Mouse (Mus musculus) c-Kit-positive CD71-negative TER-119-negative erythroid progenitor cells, embryonic 14.5 days (primary cell): Measurements from ENCODE around the gene Mmgt1.

ENCODE experiments used
- DNase-seq: peaks from one replicate; pipeline ENCODE4 v3.0.0-alpha.2; 2013; ENCODE audit warnings: low read depth

The Mmgt1 gene

DNA sequence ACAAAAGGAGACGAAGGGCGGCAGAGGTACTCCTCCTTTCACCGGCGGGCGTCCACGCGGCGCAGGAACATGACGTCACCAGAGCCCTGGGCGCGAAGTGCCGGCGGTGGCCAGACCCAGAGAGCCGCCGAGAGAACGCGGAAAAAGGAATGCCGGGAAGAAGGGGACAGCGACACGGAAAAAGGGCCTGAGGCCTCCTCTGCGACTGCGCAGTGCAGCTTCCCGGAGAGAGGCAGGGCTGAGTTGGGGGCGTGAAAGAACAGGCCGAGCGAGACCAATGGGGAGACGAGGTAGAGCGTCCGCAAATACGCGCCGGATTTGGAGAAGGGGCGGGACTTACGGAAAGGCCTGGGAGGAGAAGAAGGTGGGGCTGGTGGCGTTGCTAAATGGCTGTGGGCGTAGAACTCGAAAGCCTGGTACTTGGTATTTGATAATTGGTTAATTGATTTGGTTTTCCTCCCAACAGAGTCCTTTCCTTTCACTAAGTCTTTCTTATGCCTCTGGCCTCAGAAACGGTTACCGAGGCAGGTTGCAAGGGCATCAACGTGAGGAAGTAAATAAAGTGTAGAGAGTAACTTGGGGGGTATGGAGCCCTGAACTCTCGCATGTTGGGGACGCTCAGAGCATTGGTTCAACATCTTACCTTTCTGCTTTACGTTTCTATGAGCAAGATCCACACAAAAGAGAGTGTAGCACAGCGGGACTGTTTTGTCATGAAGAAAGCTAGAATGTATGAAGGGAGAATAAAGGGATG, at the start of gene Mmgt1:
TSS of gene Mmgt1 (minus strand) at position 183 of the 754 bp plus-strand sequence.
- peak; percentile 81 for DNase-seq

DNA sequence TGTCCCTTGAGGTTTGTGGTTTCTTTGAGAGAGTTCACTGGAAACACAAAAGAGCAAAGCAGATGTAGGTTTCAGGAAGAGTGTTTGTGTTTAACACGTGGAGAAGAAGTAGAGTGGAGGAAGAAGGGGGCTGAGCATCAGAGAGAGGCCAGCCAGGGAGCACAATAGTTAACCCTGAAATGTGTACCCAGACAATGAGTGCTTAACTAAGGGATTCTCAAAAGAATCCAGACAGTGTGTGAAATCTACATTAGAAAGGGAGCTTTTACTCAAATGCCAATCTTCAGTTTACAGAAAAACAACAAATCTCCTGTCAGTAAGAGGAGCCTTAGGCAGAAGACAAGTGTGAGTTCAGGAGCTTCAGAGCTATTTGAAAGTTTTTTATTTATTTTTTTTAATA, 42.2 kb upstream of the Mmgt1 start:
- no peak for DNase-seq

DNA sequence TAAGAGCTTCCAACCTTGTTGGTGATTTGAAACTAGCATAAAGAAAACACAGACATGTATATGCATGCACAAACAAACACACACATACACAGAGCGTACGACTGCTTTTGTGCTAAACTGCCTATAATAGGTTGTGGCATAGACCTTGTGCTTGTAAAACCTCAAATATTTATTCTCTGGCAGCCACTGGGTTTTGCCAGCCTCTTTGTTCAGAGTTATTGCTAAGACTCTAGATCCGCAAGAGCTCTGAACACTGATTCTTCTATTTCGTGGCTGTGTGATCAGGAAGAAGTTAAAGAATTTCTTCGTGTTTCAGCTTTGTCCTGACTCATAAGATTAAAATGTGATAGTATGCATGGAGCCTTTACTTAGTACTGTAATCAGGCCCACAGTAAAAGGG, 38.3 kb upstream of the Mmgt1 start:
- no peak for DNase-seq

DNA sequence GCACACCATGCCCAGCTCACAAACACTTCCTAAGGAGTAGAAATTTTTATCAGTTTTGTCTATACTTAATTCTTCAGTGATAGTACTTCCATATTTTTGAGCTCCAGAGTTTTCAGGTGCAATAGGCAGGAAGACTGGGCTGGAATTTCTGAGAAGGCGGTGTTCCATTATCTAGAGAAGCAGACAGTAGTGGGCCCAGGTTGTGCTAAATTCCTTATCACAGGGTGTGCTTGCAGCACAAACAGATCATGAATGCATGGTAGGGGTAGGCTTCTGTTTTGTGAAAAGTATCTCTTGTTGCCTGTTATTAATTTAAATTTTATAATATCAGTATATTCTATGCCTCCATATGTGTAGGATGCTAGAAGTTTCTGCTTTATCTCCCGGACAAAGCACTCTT, 17.4 kb upstream of the Mmgt1 start:
- no peak for DNase-seq

DNA sequence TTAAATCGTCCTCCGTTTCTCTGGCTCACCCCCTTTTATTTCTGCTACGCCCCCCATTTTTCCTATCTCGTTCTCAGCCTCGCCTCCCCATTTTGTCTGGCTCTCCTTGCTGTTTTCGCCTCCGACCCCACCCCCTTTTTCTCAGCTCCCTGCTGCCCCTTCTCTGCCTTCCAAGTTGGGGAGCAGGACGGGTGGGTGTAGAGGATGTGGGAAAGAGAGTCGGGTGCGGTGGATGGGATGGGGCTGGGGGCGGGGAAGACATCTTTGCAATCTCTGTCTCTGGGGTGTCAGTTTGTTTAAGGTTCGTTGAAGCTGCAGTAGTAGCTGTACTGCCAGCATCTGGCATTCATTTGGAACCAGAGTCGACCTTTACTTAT, 12.4 kb upstream of the Mmgt1 start:
- DNase-seq, result no peak

DNA sequence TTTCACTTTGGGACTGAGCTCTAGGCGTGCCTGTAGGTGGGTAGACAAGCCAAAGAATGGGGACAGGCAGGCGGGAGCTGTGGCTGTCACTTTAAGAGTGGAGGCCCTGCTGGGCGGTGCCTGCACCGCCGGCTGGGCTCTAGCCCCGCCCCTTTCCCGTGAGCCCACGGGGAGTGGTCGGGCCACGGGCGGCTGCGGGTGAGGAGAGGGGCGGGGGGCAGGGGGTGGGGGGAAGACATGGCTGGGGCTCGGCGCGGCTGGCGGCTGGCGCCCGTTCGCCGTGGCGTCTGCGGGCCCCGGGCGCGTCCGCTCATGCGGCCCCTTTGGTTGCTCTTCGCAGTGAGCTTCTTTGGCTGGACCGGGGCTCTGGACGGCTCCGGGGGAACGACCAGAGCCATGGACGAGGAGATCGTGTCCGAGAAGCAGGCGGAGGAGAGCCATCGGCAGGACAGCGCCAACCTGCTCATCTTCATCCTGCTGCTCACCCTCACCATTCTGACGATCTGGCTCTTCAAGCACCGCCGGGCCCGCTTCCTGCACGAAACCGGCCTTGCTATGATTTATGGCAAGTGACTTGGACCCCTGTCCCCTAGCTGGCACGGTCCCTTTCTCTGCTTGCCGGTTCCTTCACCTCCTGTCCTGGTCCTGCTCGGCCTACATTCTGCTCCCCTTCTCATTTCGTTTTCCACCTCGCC, 11.9 kb upstream of the Mmgt1 start, which contains the start of gene Slc9a6:
TSS of gene Slc9a6 (plus strand) at position 135 of the 695 bp plus-strand sequence.
- DNase-seq, result peak; percentile 54

DNA sequence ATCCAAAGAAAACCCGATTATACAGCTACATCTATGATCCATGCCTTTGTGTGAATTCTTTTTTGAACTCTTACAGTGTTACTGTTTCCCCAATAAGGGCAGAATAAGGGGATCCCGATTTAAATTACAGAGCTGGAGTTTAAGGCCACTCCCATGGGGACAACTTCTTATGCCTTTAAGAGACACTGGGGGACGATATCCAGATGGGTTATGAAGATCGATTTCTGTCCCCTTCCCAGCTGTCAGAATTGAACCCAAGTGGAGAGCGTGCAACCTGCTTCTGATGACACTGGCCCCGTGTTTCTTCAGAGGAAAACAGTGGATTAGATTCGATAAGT, 11.4 kb upstream of the Mmgt1 start:
- no peak for DNase-seq

DNA sequence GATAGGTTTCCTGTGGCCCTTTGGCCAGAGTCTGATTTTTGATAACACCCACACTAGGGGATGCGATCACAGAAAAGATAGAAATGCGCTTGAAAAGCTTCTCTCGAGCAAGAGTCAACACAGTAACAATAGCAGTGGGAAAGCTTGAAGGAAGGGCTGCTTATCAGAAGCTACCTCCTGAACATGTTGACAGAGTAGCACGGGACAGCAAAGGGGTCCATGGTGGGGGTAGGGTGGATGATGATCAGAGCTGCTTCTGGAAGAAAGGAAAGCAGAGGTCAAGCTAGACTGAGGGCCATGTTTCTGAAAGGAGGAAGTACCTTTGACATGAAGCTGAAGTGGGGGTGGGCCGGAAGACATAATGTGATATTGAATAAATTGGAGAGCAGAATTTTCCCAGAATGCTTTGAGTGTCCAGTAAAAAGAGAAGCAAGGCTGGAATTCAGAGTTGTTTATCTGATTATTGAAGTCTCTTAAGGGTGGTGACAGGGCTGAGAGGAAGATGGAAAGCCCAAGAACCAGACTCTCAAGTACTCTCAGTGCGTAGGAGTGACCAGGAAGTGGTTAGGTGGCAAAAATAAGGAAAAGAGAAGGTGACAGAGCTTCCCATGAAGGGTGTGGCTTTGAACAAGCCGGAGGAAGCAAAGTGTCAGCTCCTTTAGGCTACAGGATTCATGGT, 9.3 kb upstream of the Mmgt1 start:
- DNase-seq, result no peak

DNA sequence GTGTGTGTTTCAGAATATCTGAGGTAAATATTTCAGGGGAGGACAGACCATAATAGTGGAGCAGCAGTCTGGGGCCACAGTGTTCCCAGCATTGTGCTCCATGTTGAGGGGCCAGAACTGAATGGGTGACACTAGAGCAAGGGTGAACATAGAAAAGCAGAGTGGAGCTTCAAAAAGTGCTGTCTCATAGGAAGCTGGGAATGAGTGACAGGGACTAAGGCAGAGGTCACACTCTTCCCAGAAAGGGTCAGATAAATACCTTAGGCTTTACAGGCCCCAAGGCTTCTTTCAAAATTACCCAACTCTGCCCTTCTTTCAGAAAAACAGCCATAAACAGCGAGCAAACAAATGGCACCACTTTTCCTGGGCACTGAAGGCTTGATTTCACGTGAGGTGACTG, 8.7 kb upstream of the Mmgt1 start:
- DNase-seq, result no peak

DNA sequence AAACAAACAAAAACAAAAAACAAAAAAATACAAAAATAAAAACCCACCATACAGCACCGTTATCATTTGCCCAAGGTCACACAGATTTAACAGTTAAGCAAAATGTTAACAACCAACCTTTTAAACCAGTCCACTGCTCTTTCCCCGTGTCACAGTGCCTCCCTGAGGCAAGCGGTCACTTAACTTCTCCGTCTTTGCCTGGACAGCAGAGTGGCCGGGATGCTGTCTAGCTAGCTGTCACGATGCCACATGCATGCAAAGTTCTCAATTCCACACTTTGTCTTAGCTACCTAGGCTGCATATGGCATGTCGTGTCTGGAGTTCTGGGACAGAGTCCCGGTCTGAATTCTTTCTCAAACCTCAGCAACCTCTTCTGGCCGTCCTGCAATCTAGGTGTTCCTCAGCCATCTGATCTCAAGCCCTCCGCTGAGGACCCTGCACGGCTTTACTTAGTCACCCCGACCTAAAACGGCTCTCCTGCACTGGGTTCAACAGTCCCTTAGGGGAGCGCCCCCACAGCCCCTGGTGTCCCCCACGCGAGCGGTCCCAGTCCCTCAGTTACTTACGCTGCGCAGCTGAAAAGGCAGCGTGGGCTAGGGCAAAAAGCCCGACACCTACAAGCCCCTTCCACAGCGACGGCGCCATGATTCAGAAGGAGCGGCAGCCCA, 516 bp downstream of the Mmgt1 start:
- no peak for DNase-seq

DNA sequence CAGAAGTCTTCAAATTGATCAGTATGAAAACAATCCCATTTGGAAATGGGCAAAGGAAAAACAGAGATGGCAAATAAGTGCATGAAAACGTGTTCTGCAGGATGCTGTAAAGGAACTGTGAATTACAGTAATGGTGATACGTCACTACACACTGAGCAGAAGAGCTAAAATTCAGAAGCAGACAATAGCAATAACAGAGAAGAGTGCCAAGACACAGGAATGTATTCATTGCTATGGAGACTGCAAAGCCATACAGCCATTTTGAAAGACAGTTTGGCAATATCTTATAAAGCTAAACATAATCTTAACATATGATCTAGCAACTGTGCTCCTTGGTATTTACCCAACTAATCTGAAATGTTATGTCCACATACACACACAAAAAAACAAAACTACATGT, 19.7 kb downstream of the Mmgt1 start:
- DNase-seq, result no peak

DNA sequence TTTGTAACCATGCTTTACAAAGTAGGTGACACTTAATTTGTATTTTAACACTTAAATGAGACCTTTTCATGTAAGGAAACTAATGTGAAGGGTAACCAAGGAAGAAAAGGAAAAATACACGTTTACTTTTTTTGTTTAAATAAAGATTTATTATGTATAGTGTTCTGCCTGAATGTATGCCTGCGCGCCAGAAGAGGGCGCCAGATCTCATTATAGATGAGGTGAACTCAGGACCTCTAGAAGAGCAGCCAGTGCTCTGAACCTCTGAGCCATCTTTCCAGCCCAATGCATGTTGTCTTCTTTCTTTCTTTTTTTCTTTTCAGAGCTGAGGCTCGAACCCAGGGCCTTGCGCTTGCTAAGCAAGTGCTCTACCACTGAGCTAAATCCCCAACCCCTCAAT, 25.4 kb downstream of the Mmgt1 start:
- DNase-seq, result peak; percentile 6

DNA sequence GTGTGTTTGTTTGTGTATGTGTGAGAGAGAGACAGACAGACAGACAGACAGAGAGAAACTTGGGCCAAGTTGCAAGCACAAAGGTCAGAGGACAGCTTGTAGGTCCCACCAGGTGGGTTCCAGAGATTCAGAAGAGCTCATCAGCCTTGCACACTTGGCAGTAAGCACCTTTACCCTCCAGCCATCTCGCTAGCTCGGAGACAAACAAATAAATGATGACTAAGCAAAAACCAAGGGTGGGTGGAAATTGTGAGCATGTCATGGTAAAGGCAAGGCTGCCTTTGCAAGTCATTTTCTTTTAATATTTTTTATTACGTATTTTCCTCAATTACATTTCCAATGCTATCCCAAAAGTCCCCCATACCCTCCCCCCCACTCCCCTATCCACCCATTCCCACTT, 44.3 kb downstream of the Mmgt1 start:
- no peak for DNase-seq

DNA sequence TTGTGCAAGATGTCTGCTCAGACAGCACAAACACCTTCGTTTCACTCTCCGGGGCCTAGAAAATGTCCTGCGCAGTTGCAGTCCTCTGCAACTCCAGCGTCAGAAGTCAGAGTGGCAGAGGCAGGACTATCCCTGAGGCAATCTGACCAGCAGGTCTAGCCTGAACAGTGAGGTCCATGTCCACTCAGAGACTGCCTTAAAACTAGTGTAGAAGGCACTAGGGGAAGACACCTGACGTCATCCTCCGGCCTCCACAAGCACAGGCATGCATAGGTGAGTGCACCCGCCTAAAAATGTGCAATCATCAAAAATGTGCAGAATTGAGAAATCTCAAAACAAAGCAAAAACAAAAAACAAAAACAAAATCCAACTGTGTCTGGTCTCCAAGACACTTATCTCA, 48.4 kb downstream of the Mmgt1 start, which contains the start of gene Gm648:
TSS of gene Gm648 (minus strand) at position 101 of the 400 bp plus-strand sequence.
- DNase-seq, result no peak

DNA sequence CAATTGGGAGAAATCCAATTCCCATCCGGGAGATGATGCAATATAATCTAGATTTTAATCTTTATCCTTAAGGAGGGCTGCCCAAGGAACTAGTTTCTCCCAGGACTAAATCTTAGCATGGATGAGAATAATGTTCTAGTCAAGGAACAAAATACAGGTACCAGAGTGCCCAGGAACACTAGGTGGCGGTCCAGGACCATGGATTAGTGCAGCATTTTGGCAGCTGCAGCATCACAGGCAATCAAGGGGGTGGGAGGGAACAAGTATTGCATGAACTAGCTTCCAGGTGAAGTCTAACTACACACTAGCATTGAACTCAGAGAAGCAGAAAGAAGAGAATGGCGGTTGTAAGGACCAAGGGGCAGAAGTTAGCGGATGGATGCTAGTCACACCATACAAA, 60.7 kb downstream of the Mmgt1 start:
- DNase-seq, result peak; percentile 1
